Mouse (Mus musculus) hindbrain, embryonic 16.5 days (tissue): Measurements from ENCODE around the gene Ccdc115. TPM values are rescaled to one million over a fixed set of nuclear protein-coding genes. Genes with fewer than 3 reads are reported as not detected.

ENCODE experiments used
- ATAC-seq: fragments of 200-750 bp; cut with Nextera tagmentation; 2 replicates; pipeline ENCODE4 v1.8.0; 2017; ENCODE audit warnings: moderate TSS enrichment, moderate library complexity
- H3K27ac ChIP-seq: fragments of 300-500 bp; sonication (generic); 2 replicates; pipeline ENCODE4 v1.5.1; 2014; ENCODE audit warnings: low read depth, mild to moderate bottlenecking, control low read depth, low read length, moderate library complexity
- H3K27me3 ChIP-seq: fragments of 300-500 bp; sonication (generic); replicated peaks from 2 replicates; pipeline ENCODE4 v1.6.1; 2014; ENCODE audit warnings: low read length; ENCODE audit not compliant: control insufficient read depth, insufficient read depth
- H3K36me3 ChIP-seq: fragments of 300-500 bp; sonication (generic); 2 replicates; pipeline ENCODE4 v1.6.1; 2014; ENCODE audit warnings: mild to moderate bottlenecking, low read length, moderate library complexity, mixed read lengths; ENCODE audit not compliant: control insufficient read depth, insufficient read depth
- H3K4me1 ChIP-seq: fragments of 300-500 bp; sonication (generic); 2 replicates; pipeline ENCODE4 v1.6.1; 2014; ENCODE audit warnings: low read depth, low read length; ENCODE audit not compliant: control insufficient read depth, insufficient read depth
- H3K4me2 ChIP-seq: fragments of 300-500 bp; sonication (generic); 2 replicates; pipeline ENCODE4 v1.6.1; 2014; ENCODE audit warnings: mild to moderate bottlenecking, low read length, control low read depth, moderate library complexity
- H3K4me3 ChIP-seq: fragments of 300-500 bp; sonication (generic); 2 replicates; pipeline ENCODE4 v1.5.1; 2014; ENCODE audit warnings: mild to moderate bottlenecking, low read length, control low read depth, moderate library complexity
- H3K9ac ChIP-seq: fragments of 300-500 bp; sonication (generic); 2 replicates; pipeline ENCODE4 v1.6.1; 2014; ENCODE audit warnings: low read depth, mild to moderate bottlenecking, control low read depth, low read length, moderate library complexity
- H3K9me3 ChIP-seq: fragments of 300-500 bp; sonication (generic); 2 replicates; pipeline ENCODE4 v1.6.1; 2014; ENCODE audit warnings: mild to moderate bottlenecking, low read length, moderate library complexity; ENCODE audit not compliant: control insufficient read depth
- WGBS: fragments of 180-500 bp; shearing (Covaris S2); extraction: QIAGEN DNeasy Blood & Tissue Kit; methylation state at CpG from one replicate; pipeline ENCODE4 v1.1.7; 2014; 5-methylcytosine and 5-hydroxymethylcytosine counted together
- polyA plus RNA-seq: library from polyadenylated mRNA; unstranded; fragments of >200 nt; fragmentation: Nextera tagmentation; extraction: Ambion mirVana; gene quantifications from 2 replicates; pipeline ENCODE4 v1.2.1, GENCODE M21; 2015

Gene Ccdc115
- polyA plus RNA-seq = 64.8 and 68.6 TPM in 2 replicates

- Histone ChIP-seq H3K4me2 (peak within 1 kb of the TSS; percentile 85), H3K9ac (peak within 1 kb of the TSS; percentile 73), H3K36me3 (peaks cover 17% of the 10 kb centered on the region), H3K27ac (peak within 1 kb of the TSS; percentile 71), H3K4me3 (peak within 1 kb of the TSS; percentile 83), H3K4me1 (peaks cover 15% of the 10 kb centered on the region), H3K9me3 (no peaks in the 10 kb centered on the region), H3K27me3 (no peaks in the 10 kb centered on the region)
- ATAC-seq = peak; percentile 95
- WGBS = under 1% methylated on average over 48 of the region's 48 CpGs
Observed at GRCm38 (mm10) chr1:34439215-34439960, at the start of gene Ccdc115, which contains the start of gene Imp4. Gene Ccdc115, minus strand, starts transcription at chr1:34439672. Gene Imp4, plus strand, starts transcription at chr1:34439851.

- no peak for ATAC-seq
- Histone ChIP-seq H3K27me3 (no peaks in the 10 kb centered on the region), H3K36me3 (no peaks in the 10 kb centered on the region), H3K4me1 (peaks cover 5% of the 10 kb centered on the region), H3K4me3 (no peak overlapping the region), H3K27ac (no peak overlapping the region), H3K4me2 (no peak overlapping the region), H3K9ac (no peak overlapping the region), H3K9me3 (peaks cover 2% of the 10 kb centered on the region; the same call in 1 of the 2 replicates)
- WGBS = 93% methylated on average over 3 of the region's 3 CpGs
Observed at GRCm38 (mm10) chr1:34487383-34487782, 47.9 kb upstream of the Ccdc115 start.

DNA sequence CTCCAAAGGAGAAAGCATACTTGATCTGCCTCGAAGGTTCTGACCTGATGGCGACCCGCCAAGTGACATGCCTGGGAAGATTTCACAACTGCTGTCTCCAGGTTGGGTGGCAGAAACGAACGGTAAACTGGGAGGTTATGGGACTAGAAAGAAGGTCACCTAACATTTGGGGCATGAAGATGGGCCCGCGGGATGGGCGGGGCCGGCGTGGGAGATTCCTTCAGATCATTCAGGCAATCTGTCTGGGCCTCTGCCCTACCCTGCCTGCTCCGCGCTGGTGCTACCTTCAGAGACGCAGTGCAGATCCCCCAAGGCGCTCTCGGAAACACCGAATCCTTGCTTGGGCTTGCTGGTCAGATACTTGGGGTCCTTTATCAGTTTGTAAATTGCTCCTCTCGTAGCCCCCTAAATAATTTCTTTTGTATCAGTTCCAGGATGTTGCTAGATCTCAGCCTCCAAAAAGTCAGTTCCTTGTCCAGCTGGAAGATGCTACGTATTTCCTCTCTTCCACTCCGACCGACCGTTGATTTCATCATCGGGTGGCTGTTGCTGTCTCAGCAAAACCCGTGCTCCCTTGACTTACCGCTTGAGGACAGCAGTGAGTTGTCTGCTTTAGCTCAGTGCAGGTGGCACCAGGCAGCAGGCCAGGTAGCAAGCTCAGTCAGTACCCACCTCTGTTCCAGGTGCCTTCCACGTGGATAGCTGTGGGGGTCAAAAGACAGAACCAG, 46.2 kb upstream of the Ccdc115 start:
- Histone ChIP-seq H3K27ac (no peak overlapping the region), H3K9me3 (no peaks in the 10 kb centered on the region), H3K4me3 (peak overlapping the region; percentile 36), H3K9ac (peak overlapping the region; percentile 56), H3K36me3 (no peaks in the 10 kb centered on the region), H3K4me1 (peaks cover 5% of the 10 kb centered on the region), H3K27me3 (no peaks in the 10 kb centered on the region), H3K4me2 (peak overlapping the region; percentile 66)
- peak; percentile 91 for ATAC-seq
- 13% methylated on average over 25 of the region's 25 CpGs for WGBS

GRCm38 (mm10) chr1:34484470-34484869, 45.0 kb upstream of the Ccdc115 start:
- H3K36me3 ChIP-seq = no peaks in the 10 kb centered on the region
- H3K27me3 ChIP-seq = no peaks in the 10 kb centered on the region
- H3K4me3 ChIP-seq = no peak overlapping the region
- H3K4me1 ChIP-seq = peaks cover 5% of the 10 kb centered on the region
- H3K9me3 ChIP-seq = no peaks in the 10 kb centered on the region
- 78% methylated on average over 10 of the region's 10 CpGs for WGBS
- no peak overlapping the region for H3K27ac ChIP-seq
- no peak for ATAC-seq
- no peak overlapping the region for H3K4me2 ChIP-seq
- no peak overlapping the region for H3K9ac ChIP-seq

DNA sequence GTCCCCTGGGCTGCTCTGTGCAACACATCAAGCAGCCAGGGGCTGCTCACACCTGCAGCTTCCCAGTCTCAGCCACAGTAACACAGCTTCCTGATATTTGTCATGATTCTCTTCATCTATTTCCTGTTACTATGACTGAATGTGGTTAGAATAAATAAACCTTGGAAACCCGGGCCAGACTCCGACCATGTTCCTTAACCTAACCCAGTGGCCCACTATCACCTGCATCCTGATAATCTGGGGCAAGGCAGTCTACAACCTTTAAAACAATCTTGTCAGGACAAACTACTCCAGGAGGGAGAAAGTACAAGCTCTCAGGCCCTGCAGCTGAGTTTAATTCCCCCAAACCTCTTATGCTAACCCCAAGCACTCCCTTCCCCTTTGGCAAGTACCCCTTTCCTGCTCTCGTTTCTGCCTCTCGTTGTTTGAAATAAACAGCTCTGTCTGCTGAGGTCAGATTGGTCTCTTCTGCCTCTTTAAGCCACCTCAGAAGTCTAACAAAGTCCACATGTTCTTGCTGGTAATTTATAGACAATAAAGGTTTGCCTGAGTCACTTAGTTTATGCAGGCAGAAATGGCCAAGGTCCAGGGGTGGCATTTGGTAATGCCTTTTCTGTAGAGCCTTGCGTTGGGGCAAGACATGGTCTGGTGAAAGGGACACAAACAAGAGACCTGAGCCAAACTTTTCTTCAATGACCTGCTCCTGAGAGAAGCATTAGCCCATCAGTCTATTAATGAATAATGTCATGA, 42.6 kb upstream of the Ccdc115 start:
- 80% methylated on average over 5 of the region's 5 CpGs for WGBS
- peaks cover 5% of the 10 kb centered on the region for H3K4me1 ChIP-seq
- no peak overlapping the region for H3K4me3 ChIP-seq
- H3K27me3 ChIP-seq = no peaks in the 10 kb centered on the region
- no peak for ATAC-seq
- no peak overlapping the region for H3K9ac ChIP-seq
- H3K27ac ChIP-seq = no peak overlapping the region
- no peak overlapping the region for H3K4me2 ChIP-seq
- no peaks in the 10 kb centered on the region for H3K9me3 ChIP-seq
- H3K36me3 ChIP-seq = no peaks in the 10 kb centered on the region

DNA sequence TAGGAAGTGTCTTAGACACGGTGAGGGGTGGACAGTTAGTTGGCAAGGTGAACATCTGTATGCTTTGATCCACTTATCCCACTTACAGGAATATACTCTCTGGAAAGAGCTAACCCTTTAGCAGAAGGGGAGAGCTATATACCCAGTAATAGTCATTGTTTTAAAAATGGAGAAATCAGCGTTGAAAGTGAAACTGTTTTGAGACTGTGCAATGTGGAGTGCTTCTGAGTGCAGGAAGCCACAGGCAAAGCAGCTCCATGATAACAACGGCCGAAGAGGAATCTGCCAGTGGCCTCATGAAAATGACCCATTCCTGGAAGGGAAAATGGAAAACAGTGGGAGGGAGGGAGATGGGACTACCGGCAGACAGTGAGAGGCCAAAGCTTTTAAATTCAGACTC, 41.3 kb upstream of the Ccdc115 start:
- no peak overlapping the region for H3K9ac ChIP-seq
- no peak overlapping the region for H3K4me3 ChIP-seq
- peaks cover 5% of the 10 kb centered on the region for H3K4me1 ChIP-seq
- H3K4me2 ChIP-seq = no peak overlapping the region
- no peak overlapping the region for H3K27ac ChIP-seq
- no peaks in the 10 kb centered on the region for H3K36me3 ChIP-seq
- WGBS = 78% methylated on average over 5 of the region's 5 CpGs
- H3K9me3 ChIP-seq = no peaks in the 10 kb centered on the region
- no peaks in the 10 kb centered on the region for H3K27me3 ChIP-seq
- ATAC-seq = no peak

GRCm38 (mm10) chr1:34478891-34479655, 39.6 kb upstream of the Ccdc115 start:
- ATAC-seq = no peak
- Histone ChIP-seq H3K27ac (no peak overlapping the region), H3K36me3 (no peaks in the 10 kb centered on the region), H3K4me2 (no peak overlapping the region), H3K27me3 (no peaks in the 10 kb centered on the region), H3K4me3 (no peak overlapping the region), H3K9me3 (no peaks in the 10 kb centered on the region), H3K9ac (no peak overlapping the region), H3K4me1 (no peaks in the 10 kb centered on the region)
- 80% methylated on average over 11 of the region's 11 CpGs for WGBS

GRCm38 (mm10) chr1:34472427-34473300, 33.2 kb upstream of the Ccdc115 start:
- 1% methylated on average over 43 of the region's 43 CpGs for WGBS
- H3K4me2 ChIP-seq = peak overlapping the region; percentile 99
- no peaks in the 10 kb centered on the region for H3K36me3 ChIP-seq
- no peaks in the 10 kb centered on the region for H3K9me3 ChIP-seq
- H3K4me1 ChIP-seq = peaks cover 5% of the 10 kb centered on the region
- peaks cover 10% of the 10 kb centered on the region for H3K27me3 ChIP-seq
- peak overlapping the region; percentile 64 for H3K9ac ChIP-seq
- no peak overlapping the region for H3K27ac ChIP-seq
- peak; percentile 60 for ATAC-seq
- peak overlapping the region; percentile 56 for H3K4me3 ChIP-seq
